Mouse (Mus musculus) monocyte, adult 2 months (primary cell): ENCODE measurements at regions not wholly inside any gene's neighbourhood (a gene's known extent, or its start where the extent isn't known, plus 50 kb on each side); places are given as distances from the start of the nearest gene placed in this dataset.
A peak's percentile ranks its signal among the peaks of the same experiment; 100 is the strongest.

Experiments used
- DNase-seq, 2 experiments: peaks; one replicate each; pipeline ENCODE4 v3.0.0; 2022; ENCODE audit warnings: low spot score in 2 of 2, low read depth in 1 of 2

DNA sequence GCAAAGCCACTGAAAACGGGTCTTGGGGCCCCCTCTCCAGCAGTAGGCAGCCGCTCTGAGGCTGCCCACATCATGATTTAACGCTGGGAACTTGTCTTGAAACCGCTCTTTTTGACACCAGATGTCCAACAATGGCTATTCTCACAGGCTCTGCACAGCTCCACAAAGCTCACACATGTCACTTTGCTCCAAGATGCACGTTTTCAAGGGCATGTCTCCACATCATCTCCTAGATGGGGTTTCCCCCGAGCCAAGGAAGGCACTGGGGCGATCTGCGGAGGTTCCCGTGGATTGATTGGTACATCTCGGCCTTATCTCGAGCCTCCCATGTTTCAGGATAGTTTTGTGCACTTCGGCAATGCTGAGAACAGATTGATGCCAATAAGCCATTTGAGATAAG is 526.8 kb upstream of the Cited2 start:
- DNase-seq, result no peak

- DNase-seq, result no peak
Measured at GRCm38 (mm10) chr10:17196636-17197035, 526.4 kb upstream of the Cited2 start.

- peak; percentile 2 to 6 for DNase-seq
Measured at GRCm38 (mm10) chr10:17200524-17201426, 522.2 kb upstream of the Cited2 start.

GRCm38 (mm10) chr10:17201427-17201745 is 521.6 kb upstream of the Cited2 start:
- peak in 1 of 2 experiments; percentile 6 for DNase-seq

DNA sequence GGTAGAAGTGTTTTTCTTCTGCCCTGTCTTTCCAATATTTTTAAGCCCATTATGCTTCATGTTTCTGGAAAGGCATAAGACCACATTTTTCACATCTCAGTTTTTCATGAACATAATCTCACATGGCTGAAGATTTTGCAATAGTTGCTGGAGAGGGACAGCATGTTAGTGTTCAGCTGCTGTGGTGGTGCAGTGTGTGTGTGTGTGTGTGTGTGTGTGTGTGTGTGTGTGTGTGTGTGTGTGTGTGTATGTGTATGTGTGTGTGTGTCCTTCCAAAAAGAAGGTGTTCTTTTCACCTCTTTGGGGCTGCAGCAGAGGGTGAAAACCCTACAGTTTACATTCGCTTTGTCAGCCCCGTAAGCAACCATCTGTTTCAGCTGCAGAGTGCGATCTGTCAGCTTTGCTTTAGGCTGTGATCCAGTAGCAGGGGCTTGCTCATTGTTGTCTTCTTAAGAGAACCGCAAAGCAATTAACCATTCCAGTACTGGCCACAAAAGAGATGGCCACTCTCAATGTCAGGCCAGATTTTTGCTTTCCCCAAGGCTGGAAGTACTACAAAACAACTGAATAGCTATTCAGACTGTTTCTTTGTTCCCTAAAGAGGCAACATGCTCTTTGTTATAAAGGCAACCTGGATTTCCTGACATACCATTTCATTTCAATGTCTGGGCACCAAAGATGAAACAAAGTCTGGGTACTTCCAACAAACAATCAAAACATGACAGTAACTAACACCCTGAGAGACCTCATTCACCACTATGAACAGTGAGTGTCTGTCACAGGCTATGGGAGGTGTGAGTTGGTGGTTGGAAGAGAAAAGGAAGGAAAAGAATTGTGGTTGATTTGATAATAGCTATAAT is 520.2 kb upstream of the Cited2 start:
- no peak for DNase-seq

- DNase-seq, result no peak
Measured at GRCm38 (mm10) chr10:17203416-17204110, 519.5 kb upstream of the Cited2 start.

DNA sequence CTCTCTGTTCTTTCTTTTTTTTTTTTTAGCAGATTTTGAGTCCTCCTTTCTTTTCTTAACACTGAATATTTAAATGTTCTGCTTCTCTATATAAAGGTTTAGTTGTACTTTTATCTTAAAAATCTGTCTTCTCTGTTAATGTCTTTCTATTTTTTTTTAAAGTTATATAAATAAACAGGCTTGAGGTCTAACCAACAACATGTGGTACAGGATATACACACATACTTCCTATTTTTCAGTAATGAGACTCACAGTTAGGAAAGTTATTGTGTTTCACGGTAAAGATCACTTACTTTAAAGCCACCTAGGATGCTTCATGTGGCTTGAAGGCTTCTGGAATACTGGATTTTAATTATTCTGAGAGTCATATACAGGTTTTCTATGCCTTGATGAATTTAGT is 518.9 kb upstream of the Cited2 start:
- DNase-seq, result no peak

GRCm38 (mm10) chr10:17212551-17213309 is 510.3 kb upstream of the Cited2 start:
- DNase-seq, result no peak

DNA sequence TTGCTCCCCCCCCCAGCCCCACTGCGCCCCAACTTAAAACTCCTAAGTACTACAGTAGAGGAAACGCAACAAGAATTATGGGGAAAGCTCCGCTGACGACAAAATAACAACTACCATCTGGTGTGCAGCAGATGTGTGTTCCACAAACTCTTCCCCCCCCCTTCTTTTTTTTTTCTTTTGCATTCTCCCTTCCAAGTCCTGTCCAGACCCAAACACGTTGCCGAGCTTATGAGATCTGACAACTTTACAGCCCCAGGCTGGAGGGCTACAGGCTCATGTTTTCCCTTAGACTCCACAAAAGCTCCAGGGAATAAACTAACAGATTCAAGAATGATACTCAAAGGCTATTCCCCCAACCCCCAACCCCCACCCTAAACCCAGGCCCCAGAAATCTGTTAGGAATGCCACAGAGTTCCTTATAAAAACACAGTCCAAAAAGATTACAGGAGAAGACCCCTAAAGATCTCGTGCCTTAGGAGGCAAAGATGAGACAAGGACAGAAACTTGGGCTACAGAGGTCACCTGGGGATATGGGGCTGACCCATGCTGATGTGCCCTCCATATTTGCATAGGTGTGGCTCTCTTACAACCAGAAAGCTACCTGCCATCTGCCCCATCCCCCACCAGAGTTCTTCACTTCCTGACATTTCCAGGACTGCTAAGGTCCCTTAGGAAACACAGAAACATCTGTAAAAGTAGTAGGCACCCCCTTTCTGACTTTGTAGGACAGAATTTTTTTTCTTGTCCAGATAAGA is 509.5 kb upstream of the Cited2 start:
- no peak for DNase-seq

DNA sequence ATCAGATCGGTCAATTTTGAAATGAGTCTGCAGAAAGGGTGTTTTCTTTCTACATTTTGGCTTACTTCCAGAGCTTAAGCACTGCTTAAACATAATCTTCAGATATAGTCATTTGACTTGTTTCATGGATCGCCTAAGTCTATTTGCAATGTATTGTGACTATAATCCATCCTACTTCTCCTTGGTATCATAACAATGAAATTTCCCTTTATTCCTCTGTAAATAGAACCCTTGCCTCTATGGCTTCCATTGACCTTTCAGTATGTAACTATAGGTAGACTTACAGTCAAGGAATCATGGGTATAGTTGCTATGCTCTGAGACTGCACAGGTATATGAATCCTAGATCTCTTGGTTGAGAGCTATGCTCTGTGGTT is 509.0 kb upstream of the Cited2 start:
- no peak for DNase-seq

- DNase-seq, result no peak
Measured at GRCm38 (mm10) chr10:17215029-17215428, 508.0 kb upstream of the Cited2 start.

DNA sequence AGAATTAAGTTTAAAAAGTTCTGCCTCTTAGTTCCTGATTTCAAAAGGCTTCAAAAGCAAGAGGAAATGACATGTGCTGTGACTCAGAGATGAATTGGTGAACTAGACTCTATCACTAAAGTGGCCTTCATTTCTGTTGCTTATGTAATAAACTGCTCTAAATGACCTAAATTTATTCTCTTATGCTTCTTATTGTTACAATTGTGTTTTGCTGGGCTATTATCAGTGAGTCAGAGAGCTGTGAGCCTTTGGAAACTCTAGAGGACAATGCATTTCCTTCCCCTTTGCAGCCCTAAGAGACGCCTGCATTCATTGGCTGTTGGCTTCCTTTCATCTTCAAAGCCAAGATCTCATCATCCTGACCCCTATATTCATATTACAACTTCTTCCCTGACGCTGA is 501.5 kb upstream of the Cited2 start:
- DNase-seq, result no peak

DNA sequence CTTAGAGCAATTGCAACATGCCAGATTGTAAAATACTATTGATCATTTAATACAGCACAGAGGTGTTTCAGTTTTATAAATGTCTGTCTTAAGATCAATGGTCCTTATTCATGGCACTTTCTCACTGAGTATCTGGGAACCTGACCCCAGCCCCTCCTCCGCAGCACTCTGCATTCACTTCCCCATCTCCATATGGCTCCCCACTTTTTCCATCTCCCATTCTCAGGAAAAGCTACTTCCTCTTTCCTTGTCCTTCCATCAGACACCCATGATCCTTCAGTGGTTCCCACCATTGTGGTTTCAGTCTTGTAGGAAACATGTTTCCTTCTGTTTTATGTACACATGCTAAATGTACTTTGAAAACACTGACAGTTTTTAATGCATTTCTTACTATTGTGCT is 497.3 kb upstream of the Cited2 start:
- DNase-seq, result no peak

DNA sequence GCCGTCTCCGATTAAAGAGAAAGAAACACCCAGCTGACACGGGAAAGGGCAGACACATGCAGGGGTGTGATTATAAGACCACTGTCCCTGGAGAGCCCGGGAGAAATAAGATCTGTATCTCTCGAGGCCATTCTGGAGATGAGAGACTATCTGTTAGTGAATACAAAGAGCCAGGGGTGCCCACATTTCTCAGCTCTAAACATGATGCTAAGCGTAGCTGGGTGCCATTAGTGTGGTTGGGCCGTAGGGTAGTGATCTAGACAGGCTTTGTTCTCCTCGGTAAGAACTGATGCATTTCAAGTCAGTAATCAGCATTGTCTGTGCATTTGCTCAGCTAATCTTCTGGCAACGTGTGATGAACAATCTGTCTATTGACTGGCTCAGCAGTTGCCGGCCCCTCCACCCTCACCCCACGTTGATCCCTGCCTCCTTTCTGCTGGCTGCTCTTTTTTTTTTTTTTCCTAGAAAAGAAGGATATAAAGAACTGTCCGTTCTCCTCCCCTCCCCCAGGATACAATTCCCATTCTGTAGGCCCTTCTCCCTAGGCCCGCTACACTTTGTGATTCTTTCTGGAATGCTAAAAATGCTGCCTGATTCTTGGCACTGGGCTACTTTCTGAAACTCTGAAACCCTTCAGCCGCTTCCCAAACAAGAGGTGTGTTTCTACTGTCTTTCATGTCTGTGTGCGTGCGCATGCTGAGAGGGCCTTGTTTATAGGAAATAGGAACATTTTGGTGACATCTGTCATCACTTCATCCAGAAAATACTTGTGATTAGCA is 492.8 kb upstream of the Cited2 start:
- no peak for DNase-seq

DNA sequence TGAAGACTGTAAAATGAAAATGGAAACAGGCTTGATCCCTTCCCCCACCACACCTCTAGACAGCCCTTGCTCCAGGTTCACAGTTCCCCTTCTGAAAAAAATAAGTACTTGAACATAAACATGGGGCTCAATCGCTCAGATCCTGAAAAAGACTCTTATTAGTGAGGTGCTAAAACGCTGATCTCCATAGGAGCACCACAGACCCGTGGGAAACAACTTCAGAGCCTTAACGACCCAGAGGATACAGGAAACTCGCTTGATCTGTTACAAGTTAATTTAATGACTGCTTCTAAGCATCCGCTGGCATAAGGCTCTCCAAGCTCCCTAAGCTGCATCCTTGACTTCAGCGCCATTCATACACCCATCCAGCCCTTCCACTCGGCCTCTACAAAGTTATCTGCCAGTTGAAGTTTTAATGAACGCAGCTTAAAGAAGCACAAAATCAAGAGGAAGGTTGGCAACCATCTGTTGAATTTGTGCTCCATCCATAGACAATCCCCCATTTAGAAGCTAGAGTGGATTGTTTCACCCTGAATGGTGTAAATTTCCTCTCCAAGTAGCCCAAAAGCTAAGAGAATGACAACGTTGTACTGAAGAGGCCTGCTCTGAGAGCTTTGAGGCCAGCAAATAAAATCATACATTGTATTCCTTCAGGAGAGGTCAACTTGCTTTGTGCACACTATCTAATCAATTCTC is 486.9 kb upstream of the Cited2 start:
- DNase-seq, result no peak

DNA sequence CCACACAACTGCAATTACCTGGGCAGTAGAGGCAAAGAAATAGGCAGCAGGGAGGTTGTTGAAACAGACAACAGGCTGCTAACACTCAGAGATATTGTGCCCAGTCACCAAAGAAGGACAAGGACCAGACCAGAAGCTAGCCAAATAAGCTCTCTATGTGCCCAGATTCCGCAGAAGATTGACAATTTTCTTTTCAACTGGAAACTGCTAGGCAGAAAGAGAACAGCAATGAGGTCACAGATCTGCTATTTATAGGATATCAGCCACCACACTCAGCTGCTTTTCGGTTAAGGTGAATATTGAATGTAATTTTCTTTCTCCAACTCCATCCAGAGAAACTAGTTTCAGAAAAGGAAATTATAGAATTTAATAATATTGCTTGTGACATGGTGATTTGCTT is 486.3 kb upstream of the Cited2 start:
- DNase-seq, result no peak

DNA sequence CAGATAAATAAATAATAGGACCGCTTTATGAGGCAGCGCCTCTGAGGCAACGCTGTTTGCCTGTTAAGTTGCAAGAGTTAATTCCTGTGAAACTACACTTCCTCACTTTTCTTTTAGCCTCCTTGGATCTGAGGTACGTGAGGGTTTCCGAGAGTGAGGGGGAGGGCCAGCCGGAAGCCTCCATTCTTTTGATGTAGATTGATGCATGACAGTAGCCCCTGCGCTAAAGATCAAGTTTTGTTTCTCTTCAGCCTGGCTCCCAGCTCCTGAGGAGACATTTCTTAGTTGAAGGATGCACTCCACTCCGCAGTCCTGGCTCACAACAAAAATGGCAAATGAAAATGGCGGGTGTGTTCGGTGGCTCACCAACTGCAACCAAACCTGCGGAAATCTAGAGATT is 485.6 kb upstream of the Cited2 start:
- DNase-seq, result no peak

DNA sequence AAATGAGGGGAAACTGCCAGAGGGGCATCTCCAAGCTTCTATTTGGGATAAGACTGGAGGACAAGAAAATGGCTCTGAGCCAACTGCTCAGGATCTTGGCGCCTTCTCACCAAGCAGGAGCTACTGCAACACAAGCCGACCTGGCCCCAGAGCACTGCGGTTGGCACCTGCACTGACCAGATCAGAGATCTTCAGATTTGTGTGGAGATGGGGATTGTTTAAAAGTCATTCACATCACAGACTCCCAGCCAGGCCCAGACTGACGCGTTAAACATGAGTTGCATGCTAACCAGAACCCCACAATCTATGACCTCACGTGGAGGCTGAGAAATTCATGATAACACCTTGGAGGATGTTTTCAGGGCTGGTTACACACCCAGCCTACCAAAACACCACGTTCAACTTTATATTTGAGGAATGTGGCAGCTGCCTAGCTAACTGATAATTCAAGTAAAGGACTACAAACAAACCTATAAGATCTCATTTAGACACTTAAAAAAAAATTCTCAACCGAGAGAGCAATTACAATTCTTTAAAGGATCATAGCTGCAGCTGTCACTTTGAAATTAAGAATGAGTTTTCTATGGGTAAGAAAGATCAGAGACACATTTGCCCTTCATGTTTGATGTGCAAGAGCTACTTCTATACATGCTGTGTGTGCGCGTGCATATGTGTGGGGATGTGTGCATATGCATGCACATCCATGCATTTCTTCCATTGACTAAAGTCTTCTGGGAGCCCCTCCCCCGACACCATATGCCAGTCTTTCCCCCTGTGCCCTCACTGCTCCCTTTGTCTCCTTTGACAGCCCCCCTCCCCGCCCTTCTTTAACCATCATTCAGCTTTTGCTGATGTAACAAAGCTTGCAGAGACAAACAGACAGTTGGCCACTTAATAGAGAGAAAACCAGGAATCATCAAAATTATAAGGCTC is 484.8 kb upstream of the Cited2 start:
- DNase-seq, result no peak
